Mouse (Mus musculus): ENCODE data around the gene Igf2r.

The Igf2r gene

DNA sequence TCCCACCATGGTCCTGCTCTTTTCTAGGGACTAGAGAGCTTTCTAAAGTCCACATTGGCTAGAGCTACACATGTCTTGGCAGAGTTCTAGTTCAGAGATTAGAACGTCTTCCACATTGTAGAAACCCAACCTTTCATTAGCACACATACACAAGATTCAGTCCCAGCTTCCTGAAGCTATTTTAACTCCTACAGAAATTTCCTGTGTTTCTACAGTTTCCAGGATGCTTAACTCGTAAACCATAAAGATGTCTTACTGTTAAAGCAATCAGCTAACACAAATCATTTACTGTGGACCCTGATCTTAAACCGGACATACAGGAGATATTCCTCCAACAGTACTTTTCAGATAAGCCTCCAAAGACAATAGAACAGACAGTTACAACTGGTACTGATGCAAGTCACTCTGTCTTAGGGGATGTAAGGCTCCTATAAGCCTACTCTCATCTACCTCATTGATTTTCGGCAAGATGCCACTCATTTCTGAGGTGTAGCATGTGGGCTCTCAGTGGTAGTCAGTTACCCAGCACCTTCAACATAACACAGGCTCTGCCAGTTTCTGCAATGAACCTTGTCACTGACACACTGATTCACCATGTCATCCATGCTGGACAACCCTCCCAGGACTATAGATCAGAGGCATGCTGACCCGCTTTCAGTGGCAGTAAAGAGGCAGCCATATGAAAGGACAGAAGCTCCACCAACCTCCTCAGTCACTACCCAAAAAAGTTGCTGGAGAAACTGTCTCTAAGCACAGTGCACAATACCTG is 48.2 kb downstream of the Igf2r start:
- DNase-seq (ENCODE audit: low spot score in 2 of 2) = no peak

DNA sequence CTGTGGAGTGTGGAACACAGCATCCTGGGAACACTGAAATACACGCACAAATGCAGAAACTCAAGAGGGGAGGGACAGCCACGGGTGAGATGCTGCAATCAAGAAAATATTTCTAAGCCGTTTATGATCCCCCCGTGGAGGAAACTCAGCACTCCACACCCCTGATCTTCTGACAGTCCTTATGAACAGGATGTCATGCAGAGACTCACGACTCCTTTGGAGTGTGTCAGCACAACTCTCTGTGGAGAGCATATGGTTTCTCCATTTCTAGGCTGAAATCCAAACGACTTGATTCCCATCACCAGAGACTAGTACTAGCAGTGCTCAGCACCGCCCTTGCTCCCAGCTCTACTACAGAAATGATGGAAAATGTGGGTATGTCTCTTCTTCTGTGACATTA is 51.2 kb downstream of the Igf2r start:
- DNase-seq (ENCODE audit: low spot score in 2 of 2) = no peak

DNA sequence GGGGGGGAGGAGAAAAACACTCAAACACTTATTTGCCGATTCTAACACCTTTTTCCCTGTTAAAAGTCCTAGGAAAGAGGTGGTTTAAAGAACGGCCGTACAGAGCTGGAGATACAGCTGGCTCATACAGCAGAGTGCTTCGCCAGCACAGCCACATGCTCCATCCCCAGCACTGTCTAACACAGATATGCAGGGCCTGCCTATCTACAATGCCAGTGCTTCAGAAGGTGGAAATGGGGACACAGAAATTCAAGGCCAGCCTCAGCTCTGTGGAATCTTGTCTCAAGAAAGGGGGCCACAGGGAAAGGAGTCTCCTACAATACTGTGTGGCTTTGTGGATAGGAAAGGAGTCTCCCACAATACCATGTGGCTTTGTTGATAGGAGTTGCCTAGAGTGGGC is 52.0 kb downstream of the Igf2r start:
- no peak for DNase-seq (ENCODE audit: low spot score in 2 of 2)

DNA sequence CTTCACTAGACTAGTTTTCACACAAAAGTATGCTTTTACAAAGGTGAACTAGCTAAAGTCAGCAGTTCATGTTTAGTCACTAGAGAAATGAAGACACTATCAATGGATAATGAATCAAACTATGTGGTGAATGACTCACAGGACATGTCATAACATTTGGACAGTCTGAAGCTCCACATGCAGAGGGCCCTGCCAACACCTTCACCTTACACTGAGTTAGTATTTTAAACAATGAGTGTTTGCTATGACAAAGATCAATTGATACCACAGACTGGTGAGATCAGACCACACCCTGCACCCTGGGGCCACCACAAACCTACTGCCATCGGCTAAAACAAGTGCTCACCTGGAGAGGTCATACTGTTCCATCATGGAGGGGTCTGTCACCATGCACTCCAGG is 54.4 kb downstream of the Igf2r start:
- DNase-seq (ENCODE audit: low spot score in 2 of 2) = no peak

DNA sequence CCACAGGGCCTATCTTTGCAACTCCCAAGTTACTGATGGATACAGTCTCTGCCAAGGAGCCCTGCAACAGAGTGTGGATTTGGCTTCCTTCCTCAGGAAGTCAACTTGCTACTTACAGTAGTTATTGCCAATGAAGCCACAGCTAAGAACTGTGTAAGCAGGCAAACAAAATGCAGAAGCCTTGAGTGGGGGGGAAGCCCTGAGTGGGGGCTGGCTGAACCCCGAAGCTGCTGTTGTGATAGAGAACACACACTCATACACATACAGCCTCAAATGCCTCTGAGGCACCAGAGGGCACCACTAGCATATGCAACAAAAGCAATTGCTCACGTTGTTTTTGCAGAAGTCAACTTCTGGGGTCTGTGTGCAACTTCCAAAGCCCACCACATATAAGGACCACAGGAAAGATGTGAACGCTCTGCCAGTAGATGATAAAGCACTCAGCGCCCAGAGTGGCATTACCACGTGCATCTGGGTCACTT is 55.3 kb downstream of the Igf2r start:
- no peak for DNase-seq (ENCODE audit: low spot score in 2 of 2)

DNA sequence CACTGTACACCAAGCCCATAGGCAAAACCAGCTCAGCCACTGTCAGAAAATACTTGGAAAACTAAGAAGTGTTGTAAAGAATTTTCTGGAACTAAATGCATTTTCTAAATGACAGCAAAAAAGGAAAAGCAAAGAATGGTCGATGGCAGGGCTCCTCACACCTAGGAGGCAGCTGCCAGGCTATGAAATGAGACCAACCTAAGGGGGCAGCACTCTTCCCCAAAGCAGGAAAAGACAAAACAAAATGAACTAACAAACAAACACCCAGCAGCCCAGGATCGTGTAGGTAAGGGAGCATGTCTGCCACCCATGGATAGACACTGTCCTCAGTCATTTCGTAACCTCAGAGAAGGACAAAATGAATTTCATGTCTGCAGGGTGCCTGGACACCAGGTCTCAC is 56.5 kb downstream of the Igf2r start:
- DNase-seq (ENCODE audit: low spot score in 2 of 2) = no peak

DNA sequence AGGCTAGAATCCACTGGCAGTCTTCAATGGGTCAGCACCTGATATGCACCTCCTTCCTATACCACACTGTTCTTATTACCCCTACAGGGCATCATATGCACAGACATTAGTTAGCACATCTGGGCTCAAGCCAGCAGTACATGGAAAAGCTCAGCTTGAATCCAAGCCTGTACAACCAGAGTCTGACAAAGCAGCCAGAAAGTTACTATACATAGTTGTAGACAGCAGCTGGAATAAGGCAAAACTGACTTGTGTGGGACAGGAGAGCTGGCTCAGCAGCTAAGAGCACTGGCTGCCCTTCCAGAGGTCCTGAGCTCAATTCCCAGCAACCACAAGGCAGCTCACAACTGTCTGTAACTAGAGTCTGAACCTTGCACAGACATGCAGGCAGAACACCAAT is 57.3 kb downstream of the Igf2r start:
- DNase-seq (ENCODE audit: low spot score in 2 of 2) = no peak

DNA sequence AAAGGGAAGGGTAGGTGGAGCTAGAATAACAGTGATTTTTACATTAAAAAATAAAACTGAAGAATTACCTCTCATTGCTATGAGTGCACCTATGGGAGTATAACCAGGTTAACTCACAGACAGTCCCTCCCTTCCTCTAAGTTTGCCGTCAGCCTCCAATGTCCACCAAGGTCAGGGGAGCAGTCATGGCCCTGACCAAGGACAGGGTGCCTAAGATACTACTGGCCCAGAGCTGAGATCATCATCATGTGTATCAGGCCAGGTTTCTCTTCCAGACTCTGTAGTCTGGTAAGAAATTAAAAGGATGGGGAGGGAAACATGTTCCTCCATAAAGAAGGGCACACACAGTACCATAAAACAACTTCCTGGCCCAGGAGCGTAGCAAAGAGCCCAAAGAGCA is 58.5 kb downstream of the Igf2r start:
- no peak for DNase-seq (ENCODE audit: low spot score in 2 of 2)

DNA sequence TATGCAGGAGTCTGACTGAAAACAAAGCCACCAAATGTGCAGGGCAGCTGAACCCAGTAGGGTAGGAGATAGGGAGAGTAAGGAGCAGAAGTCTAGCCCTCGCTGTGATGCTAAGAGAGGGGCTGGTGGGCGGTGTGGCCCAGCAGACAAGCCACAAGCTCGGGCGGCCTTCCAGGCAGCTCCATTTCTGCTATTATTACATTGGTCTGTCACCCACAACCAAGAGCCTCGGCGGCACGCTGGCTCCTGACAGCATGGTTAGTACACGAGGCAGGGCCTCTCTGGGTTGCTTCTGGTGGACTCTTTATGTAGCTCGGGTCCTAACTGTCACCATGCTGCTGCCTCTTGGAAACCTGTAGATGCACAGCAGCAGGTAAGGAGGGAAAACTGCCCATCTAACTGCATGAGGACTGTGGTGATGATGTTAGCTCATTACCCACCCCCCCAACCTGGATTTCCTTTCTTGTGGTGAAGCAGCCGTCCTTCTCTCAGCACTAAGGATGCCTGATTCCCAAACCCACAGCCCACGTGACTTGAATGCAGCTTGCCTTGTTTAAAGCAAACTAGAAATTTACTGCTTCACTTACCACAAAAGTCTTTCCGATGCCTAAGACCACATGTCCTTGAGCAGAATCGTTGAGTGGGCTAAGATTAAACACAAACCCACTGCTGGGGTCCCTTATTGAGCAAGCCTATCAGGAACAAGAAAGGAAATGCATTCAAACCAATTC is 59.2 kb downstream of the Igf2r start:
- no peak for DNase-seq (ENCODE audit: low spot score in 2 of 2)

DNA sequence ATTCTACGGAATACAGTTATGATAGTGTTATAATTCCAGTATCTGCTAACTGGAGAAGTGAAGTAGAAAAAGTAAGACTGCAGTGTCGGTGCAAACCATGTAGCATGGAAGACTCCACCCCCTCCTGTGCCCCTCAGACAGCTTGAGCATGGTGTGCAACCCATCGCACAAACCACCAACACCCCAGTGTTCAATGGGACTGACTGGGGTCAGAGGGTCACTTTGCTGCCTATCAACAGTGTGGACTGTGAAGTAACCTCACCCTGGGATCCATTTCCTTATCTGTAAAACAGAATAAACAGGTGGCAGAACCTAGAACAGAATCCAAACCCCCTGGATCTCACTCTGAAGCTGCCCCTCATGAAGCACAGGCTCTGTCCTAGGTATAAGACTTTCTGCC is 61.1 kb downstream of the Igf2r start:
- no peak for DNase-seq (ENCODE audit: low spot score in 2 of 2)

DNA sequence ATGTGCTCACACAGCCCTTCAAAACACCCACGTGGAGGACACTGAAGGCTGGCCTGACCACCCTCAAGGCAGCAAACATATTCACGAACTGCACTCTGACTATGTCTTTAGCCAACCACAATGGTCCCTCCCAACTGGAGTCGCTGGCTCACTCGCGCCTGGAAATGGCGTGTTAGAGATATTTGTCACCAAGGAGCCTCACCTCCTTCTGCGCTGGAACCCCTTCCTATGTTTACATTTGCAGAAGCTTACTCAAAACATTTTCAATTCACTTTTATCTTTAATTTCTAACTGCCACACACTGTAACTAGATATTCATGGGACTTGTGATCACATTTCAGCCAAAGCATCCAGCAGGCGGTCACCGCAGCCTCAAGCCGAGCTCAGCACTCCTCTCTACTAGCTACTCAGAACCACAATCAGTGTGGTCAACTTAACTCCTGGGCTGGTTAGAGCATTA is 62.8 kb downstream of the Igf2r start:
- DNase-seq (ENCODE audit: low spot score in 2 of 2) = no peak

DNA sequence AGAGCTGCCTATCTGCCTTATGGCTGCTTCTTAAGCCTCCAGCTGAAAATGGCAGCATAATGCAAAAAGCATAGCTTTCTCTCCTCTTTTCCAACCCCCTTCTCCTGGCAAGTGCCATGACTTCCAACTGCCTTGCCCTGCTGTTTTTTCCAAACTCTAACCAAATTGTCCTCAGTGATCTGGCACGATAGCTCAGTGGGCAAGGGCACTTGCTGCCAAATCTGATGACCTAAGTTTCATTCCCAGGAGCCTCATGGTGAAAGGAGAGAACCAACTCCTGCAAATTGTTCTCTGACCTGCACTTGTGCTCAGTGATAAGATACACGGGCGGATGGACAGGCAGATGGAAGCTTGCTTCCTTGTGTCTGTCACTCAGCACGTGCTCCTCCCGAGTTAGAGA is 66.6 kb downstream of the Igf2r start:
- DNase-seq (ENCODE audit: low spot score in 2 of 2) = no peak

DNA sequence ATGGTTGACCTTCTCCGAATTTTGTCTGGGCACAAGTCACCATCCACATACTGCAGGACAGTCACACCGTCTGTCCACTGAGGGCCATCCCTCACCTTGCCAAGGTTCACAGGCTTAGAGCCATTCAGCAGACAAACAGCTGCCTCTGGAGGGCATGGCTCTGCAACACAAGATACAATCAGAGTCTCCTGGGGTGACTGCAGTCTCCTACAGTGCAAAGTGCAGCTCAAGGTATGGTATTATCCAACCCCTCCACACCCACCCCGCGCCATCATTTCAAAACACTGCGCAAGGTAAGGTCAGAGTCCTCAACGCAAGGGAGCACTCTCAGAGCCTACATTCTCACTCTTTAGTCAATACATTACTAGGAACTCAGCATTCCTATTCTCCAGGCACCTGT is 69.1 kb downstream of the Igf2r start:
- DNase-seq (ENCODE audit: low spot score in 2 of 2) = no peak

DNA sequence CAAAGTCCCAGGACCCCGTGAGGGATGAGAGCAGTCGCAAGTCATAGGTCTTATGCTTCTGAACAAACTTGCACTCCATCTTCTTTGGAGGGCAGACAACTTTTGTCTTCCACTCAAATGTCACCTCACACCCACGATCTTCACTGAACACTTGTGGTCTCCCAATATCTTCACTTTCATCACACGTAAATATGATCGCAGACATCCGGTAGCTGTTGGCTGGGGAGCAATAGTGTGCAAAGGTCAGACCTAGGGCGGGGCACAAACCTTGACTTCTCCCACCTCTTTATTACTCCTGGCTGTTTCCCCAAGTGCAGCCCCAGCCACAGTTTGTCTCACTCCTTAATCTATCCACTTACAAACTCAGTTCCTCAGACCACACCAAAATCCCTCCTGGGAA is 77.6 kb downstream of the Igf2r start:
- DNase-seq (ENCODE audit: low spot score in 2 of 2) = no peak

DNA sequence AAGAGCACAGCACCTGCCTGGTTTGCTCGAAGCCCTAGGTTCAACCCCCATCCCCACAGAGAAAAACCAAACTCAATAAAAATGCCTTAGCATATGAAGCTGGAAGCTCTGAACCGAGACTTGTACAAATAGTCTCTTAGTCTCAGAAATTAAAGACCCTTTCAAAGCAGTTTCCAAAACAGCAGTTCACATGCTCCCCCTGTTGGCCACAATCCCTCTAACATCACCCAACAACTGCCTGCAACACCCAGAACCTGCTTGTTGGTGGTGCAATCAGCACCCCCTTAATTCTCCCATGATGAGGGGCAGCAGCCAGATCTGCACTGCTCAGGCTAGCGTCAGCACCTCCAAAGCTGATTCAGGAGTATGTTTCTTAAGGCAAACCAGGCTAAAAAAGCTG is 79.9 kb downstream of the Igf2r start:
- no peak for DNase-seq (ENCODE audit: low spot score in 2 of 2)

DNA sequence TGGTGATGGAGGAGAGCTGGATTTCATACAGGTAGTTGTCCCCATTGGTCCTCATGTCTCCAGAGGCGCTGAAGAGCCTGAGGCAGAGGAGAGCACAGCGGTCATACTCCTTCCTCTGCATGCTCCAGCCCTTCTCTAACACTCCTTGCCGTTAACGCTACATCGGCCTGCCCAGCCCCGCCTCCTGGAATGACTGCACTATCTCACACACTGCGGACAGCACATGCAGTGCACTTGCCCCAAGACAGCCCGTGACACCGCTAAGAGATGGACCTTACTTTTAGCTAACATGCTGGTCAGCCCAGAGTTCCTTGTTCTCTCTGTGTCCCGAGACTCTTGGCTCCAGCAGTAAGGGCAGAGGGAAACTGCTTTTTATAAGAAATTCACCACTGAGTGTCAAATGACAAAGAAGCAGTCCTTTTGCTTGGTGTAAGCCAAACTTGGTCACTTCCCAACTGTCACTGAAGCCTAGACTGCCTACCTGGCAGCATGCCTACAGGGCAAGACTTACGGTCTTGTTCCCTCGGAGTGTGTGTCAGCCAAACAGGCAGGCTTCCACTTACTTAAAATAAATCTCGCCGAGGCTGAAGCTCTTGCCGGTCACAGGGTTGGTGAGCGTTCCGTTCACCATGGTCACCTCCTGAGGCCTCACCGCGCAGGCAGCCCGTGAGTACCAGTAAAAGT is 80.9 kb downstream of the Igf2r start:
- no peak for DNase-seq (ENCODE audit: low spot score in 2 of 2)

DNA sequence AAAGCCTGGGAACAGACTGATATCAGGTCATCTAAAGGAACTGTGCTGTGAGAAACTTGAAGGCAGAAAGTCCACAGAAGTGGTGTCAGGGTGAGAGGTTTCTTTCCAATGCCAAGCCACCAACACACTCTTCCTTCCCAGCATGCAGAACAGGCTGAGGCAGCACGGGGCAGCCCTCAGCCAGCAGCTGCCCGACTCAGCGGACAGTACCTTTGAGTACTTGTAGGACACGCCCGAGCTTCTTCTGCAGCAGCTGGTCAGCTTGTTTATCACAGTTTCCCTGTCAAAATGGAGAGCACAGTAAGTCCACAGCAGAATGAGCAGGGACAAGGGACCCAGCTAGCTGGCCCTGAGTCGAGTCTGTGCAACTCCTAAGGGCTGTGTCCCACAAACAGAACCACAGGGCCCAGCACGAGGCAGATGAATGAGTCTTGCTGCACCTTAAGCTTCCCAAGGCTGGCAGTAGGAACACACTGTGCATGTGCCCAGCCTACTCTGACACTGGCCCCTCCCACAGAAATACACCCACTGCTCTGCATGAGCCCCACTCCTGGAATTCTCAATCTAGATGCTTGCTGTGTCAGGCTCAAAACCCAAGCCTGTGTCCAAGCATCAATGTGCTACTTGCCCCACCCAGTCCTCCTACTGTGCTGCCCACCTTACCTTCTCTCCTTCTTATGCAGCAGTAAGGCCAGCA is 84.4 kb downstream of the Igf2r start:
- no peak for DNase-seq (ENCODE audit: low spot score in 2 of 2)

DNA sequence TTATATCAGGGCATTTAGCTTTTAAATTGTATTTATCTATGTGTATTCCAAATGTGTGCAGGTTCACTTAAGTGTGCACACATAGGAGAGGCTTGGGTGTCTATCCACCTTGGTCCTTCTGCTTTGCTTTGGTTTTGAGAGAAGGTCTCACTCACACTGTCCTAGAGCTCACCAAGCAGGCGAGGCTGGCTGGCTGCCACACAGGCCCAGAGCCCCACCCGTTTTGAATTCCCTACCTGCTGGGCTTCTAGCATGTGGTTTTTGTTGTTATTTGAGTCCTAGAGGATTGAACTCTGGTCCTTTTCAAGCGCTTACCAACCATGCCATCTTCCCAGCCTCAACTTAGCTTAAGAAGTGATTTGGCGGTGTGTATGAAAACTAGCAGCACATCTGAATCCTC is 85.1 kb downstream of the Igf2r start:
- no peak for DNase-seq (ENCODE audit: low spot score in 2 of 2)

DNA sequence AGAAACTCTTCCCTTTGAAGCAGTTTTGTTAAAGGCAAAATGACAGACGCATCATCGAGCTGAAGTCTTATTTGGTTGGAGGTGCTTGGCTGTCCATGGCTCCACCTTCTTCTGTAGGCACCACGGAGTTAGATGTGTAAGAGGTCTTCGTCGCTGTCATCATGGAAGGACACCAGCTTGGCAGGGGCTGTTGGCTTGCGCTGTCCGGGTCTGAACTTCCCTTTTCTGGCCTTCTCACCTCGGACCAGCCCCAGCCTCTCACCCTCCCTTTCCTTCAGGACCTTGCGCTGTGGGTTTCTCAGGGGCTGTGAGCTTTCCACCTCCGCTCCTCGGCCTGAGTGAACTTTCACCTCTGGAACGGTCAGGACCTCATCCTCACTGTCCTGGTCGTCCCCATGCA is 85.9 kb downstream of the Igf2r start:
- DNase-seq (ENCODE audit: low spot score in 2 of 2) = no peak

DNA sequence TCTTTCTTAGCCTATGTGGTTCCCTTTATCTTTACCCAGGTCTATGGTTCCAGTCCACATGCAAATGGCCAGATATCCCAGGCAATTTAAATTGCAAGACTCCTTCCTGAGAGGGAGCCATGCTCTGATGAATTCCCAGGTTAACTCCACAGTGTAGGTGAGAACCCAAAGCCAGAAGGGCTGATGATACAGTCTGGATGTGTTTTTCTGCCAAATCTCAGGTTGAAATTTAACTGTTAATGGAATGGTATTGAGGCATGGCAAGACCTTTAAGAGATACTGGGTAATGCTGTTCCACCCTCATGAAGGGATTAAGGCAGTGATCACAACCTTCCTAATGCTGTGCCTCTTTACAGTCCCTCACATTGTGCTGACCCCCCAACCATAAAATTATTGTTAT is 91.2 kb downstream of the Igf2r start:
- no peak for DNase-seq (ENCODE audit: low spot score in 2 of 2)

DNA sequence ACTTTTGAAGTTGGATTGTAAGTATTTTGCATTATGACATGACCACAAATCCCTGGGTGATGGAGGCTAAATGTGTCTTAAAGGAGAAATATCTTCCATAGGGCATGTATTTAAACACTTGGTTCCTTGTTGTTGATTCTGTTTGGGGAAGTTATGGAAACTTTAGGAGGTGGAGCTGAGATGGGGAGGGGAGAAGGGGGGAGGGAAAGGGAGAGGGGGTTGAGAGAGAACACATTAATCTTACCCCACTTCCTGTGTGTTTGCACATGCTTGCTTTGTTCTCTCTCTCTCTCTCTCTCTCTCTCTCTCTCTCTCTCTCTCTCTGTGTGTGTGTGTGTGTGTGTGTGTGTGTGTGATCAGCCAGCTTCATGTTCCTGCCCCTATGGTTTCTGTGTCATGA is 92.3 kb downstream of the Igf2r start:
- no peak for DNase-seq (ENCODE audit: low spot score in 2 of 2)

DNA sequence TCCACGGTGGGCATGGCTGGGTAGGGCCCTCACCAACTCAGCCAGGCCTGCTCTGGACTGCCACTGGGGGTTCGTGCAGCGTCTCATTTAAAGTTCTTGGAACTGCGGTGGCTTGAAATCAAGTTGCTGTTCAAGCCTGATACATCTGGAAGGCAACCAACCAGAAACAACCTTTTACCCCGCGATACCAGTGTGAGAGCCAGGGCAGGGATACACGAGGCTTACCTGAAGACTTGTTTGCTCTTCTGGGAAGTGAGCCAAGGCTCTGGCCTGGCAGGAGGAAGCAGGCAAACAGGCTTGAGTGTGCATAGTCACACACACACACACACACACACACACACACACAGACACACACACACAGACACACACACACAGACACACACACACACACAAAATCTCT is 93.8 kb downstream of the Igf2r start, which contains the start of gene Slc22a1:
Gene Slc22a1, minus strand, starts transcription at position 184 of the 400 bp plus-strand sequence.
- DNase-seq (ENCODE audit: low spot score in 2 of 2) = no peak
